Mouse (Mus musculus) monocyte, adult 2 months (primary cell): Measurements from ENCODE around the gene Emc4.

Experiments
- DNase-seq, 2 experiments: peaks; one replicate each; pipeline ENCODE4 v3.0.0; 2022; ENCODE audit warnings: low spot score in 2 of 2, low read depth in 1 of 2

The Emc4 gene

DNA sequence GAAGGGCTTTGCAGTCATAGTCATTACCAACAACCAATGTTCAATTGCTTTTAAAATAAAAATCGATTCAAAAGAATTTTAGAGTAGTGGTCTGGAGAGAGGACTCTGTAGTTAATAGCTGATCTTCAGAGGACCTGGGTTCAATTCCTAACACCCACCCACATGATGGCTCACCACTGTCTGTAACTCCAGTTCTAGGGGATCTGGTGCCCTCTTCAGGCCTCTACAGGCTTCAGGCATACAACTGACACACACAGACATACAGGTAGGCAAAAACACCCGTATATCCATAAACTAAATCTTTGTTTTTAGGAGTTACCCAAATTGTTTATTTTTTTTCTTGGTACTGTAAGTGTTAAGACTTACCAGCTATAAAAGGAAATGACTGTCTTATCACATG is 28.1 kb downstream of the Emc4 start:
- no peak for DNase-seq

DNA sequence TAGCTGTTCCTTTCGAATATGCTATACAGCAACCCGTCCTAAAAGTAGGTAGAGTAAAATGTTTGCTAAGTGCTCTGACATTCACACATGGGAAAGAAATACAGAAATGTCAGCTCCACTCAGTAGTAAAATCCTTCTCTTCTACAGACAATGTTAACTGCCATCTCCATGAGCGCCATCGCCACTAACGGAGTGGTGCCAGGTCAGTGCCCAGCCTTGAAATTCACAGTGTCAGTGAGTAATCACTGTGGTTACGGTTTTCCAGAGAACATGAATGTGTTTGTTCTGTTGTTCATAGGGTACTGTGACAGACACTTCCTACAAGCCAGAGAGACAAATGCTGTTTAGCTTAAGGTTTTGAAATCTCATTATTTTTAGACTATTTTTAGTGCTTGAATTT is 30.6 kb downstream of the Emc4 start:
- DNase-seq: no peak

DNA sequence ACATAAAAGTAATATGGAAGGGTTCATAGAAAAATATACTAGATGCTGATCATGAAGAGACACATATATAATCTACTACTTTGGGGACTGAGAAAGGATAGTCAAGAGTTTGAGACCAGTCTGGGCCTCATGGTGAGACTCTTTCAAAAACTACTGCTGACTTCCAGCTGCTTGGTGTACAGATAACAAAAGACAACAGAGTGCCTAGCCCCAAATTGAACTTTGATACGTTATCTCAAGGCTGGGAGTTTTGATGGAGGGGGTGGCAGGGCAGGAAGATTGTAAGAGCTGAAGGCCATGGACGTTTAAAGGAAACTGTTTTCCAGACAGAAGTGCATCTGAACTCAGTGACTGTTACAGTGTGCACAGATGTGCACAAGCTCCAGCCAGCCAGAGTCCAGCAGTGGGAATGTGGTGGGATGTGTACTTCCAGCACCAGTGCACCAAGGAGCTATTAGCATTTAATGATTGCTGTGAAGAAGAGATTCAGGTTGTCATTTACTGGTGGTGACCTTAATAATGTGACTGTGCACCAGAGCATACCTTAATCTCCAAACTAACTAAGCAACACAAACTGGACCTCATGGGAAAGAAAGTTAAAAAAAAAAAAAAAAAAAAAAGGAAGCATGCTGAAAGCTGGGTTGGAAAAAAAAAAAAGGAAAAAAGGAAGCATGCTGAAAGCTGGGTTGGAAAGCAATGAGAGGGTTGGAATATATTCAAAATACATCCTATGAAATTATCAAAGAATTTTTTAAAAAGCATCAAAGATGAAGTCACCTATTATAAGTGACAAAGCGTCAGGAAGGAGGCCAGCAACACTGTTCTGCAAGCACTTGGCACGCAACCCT is 35.6 kb downstream of the Emc4 start:
- DNase-seq: no peak

DNA sequence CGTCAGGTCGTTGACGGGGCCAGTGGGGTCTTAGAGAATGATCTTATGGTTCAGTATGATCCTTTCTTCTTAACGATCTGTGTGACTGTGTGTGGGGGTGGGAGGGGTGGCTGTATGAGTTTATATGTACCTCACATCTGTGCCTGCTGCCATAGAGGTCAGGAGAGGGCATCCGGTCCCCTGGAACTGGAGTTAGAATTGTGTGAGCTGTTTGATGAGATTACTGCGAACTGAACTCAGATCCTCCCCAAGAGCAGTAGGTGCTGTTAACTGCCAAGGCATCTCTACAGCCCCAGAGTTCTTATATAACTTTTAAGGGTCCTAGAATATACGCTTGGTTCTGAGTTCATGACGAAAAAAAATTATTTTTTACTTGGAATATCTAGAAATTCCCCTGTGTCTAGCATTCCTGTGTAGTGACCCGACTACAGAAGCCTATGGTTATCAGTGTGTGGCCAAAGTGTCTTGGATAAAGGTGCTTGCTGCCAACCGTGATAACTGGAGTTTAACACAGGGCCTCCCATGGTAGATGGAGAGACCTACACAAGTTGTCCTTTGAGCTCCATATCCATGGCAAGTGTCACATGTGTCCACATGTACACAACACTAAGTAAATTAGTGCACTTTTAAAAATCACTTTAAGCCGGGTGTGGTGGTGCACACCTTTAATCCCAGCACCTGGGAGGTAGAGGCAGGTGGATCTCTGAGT is 39.6 kb downstream of the Emc4 start:
- no peak for DNase-seq

DNA sequence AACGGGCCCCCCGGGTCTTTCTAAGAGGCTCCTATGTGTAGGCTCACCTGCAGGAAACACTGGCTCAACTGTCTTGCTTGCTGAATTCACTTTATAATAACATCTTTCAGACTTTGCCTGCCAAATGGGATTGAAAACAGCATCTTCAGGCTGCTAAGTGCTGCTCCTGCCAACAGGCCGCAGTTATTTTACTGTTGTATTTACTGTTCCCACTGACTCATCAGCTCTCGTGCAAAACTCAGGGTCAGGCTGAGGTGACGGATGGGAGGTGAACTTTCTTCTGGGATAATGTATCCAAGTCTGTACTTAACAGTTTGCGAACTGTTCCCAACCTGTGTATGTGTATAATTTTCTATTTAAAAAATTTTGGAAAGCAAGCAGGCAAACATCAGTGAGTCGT is 48.9 kb downstream of the Emc4 start:
- no peak for DNase-seq

DNA sequence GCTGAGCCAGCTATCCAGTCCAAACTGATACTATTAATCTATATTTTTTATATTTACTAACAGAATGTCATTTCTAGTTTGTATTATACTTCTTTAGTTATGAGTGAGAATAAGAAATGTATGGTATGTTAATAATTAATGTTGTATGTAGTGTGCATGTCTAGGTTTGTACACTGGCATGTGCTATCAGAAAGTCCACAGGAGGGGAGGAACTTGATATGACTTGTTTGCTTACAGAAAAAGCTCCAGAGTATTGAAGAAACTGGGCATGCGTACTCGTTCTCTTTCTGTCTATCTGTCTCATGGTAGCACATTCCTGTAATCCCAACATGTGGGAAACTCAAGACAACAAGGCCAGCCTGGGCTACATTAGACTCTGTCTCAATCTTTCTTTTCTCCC is 49.6 kb downstream of the Emc4 start:
- no peak for DNase-seq

DNA sequence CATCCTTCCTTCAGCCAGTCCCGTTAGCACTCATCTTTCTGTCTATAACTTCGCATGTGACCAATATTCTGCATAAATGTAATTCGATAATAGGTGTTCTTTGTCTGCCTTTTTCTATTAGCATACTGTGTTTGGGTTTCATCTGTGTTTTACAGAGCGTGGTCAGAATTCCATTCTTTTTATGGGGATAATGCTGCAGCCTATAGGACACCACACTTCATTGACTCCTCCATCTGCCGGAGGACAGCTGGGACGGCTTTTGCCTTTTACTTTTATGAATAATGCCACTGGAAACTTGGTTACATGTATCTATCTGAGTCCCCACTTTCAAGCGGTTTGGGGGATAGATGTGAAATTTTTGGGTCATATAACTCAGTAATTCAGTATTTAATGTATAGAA is 52.2 kb downstream of the Emc4 start:
- DNase-seq: no peak
